Mouse (Mus musculus) myocyte (in vitro differentiated cells): ENCODE results near the gene Zbtb20. TPM values are rescaled to one million over a fixed set of nuclear protein-coding genes. Genes with fewer than 3 reads are reported as not detected.

Experiments
- H3K27me3 ChIP-seq: one replicate; pipeline ENCODE4 v1.6.1; 2011; ENCODE audit not compliant: control insufficient read depth, insufficient read depth, insufficient read length
- H3K36me3 ChIP-seq: one replicate; pipeline ENCODE4 v1.6.1; 2011; ENCODE audit not compliant: control insufficient read depth, insufficient read depth
- H3K4me2 ChIP-seq: one replicate; pipeline ENCODE4 v1.6.1; 2011; ENCODE audit warnings: low read depth, control low read depth
- H3K4me3 ChIP-seq: one replicate; pipeline ENCODE4 v1.5.1; 2011; ENCODE audit warnings: mild to moderate bottlenecking, control low read depth, moderate library complexity
- H3K79me2 ChIP-seq: one replicate; pipeline ENCODE4 v1.6.1; 2011; ENCODE audit not compliant: control insufficient read depth, insufficient read depth
- H3ac ChIP-seq: one replicate; pipeline ENCODE4 v1.6.1; 2011; ENCODE audit not compliant: control insufficient read depth, insufficient read length
- CEBPB ChIP-seq: IDR thresholded peaks from 2 replicates; pipeline ENCODE4 v1.6.1; 2011; ENCODE audit warnings: mild to moderate bottlenecking, moderate library complexity; ENCODE audit not compliant: poor library complexity, insufficient read depth, severe bottlenecking
- E2F4 ChIP-seq: IDR thresholded peaks from one replicate; pipeline ENCODE4 v1.6.1; 2011; ENCODE audit warnings: mild to moderate bottlenecking, control low read depth, moderate library complexity; ENCODE audit not compliant: insufficient read depth
- MAX ChIP-seq: IDR thresholded peaks from one replicate; pipeline ENCODE4 v1.6.1; 2011; ENCODE audit warnings: low read depth, mild to moderate bottlenecking, control low read depth
- MYOD1 ChIP-seq, 3 experiments: IDR thresholded peaks; one replicate each; pipeline ENCODE4 v1.6.1; 2011; ENCODE audit warnings: control low read depth in 2 of 3, low read depth in 2 of 3, mild to moderate bottlenecking in 2 of 3, moderate library complexity in 1 of 3; ENCODE audit not compliant: insufficient read length in 2 of 3, control insufficient read depth in 1 of 3
- MYOG ChIP-seq, 3 experiments: IDR thresholded peaks; one replicate each; pipeline ENCODE4 v1.6.1; 2011; ENCODE audit warnings: control low read depth in 2 of 3, low read depth in 2 of 3, mild to moderate bottlenecking in 2 of 3; ENCODE audit not compliant: insufficient read length in 2 of 3, control insufficient read depth in 1 of 3, insufficient read depth in 1 of 3
- POLR2A ChIP-seq: IDR thresholded peaks from one replicate; pipeline ENCODE4 v1.6.1; 2011; ENCODE audit warnings: low read depth, mild to moderate bottlenecking, control low read depth, moderate library complexity; ENCODE audit not compliant: insufficient read length
- POLR2AphosphoS2 ChIP-seq: IDR thresholded peaks from one replicate; pipeline ENCODE4 v1.6.1; 2011; ENCODE audit warnings: low read depth, control low read depth; ENCODE audit not compliant: insufficient read length
- REST ChIP-seq: IDR thresholded peaks from one replicate; pipeline ENCODE4 v1.6.1; 2011; ENCODE audit warnings: mild to moderate bottlenecking, control low read depth, moderate library complexity; ENCODE audit not compliant: insufficient read depth, insufficient read length
- SRF ChIP-seq: IDR thresholded peaks from one replicate; pipeline ENCODE4 v1.6.1; 2011; ENCODE audit warnings: low read depth; ENCODE audit not compliant: control insufficient read depth, insufficient read length
- TCF12 ChIP-seq: IDR thresholded peaks from one replicate; pipeline ENCODE4 v1.6.1; 2011; ENCODE audit warnings: mild to moderate bottlenecking, control low read depth; ENCODE audit not compliant: poor library complexity, insufficient read depth, severe bottlenecking
- TCF3 ChIP-seq: IDR thresholded peaks from one replicate; pipeline ENCODE4 v1.6.1; 2011; ENCODE audit warnings: low read depth, control low read depth; ENCODE audit not compliant: insufficient read length
- USF1 ChIP-seq: IDR thresholded peaks from one replicate; pipeline ENCODE4 v1.6.1; 2011; ENCODE audit warnings: low read depth, mild to moderate bottlenecking, control low read depth, moderate library complexity
- polyA plus RNA-seq: library from polyadenylated mRNA; unstranded; fragments of >200 nt; fragmentation: generic; extraction: Trizol; gene quantifications from one replicate; pipeline ENCODE4 v1.2.1, GENCODE M21; 2012; ENCODE audit warnings: missing spikeins

Gene Zbtb20
- polyA plus RNA-seq, 1 experiment = 5.0 TPM

- Histone ChIP-seq H3K4me3 (no peak overlapping the region), H3K27me3 (no peaks in the 10 kb centered on the region)
These were observed 608.7 kb downstream of the Zbtb20 start for GRCm38 (mm10) chr16:43484400-43484799.

GRCm38 (mm10) chr16:43489362-43489761 lies 613.7 kb downstream of the Zbtb20 start:
- no peak overlapping the region for H3ac ChIP-seq
- no peaks in the 10 kb centered on the region for H3K27me3 ChIP-seq
- H3K79me2 ChIP-seq = no peaks in the 10 kb centered on the region
- H3K4me2 ChIP-seq = no peak overlapping the region
- TF ChIP-seq TCF12 = no peak
- no peak for TF ChIP-seq SRF
- TF ChIP-seq POLR2AphosphoS2 = no peak
- no peak for TF ChIP-seq TCF3
- no peak for TF ChIP-seq REST
- no peak for TF ChIP-seq POLR2A
- TF ChIP-seq USF1 = no peak
- TF ChIP-seq E2F4 = no peak
- no peak for TF ChIP-seq MAX
- TF ChIP-seq CEBPB = no peak
- TF ChIP-seq MYOD1 (IDR thresholded peaks at IDR 0.05; ENCODE audit: control insufficient read depth in 1 of 3, insufficient read length in 2 of 3, low read depth in 2 of 3) = no peak
- H3K36me3 ChIP-seq = no peaks in the 10 kb centered on the region
- H3K4me3 ChIP-seq = no peak overlapping the region

More at GRCm38 (mm10) chr16:43484400-43484799, 608.7 kb downstream of the Zbtb20 start:
- H3ac ChIP-seq = no peak overlapping the region
- H3K36me3 ChIP-seq = no peaks in the 10 kb centered on the region
- H3K4me2 ChIP-seq = peak overlapping the region; percentile 49
- no peak for TF ChIP-seq MAX
- no peak for TF ChIP-seq POLR2A
- no peak for TF ChIP-seq USF1
- no peak for TF ChIP-seq POLR2AphosphoS2
- TF ChIP-seq MYOG (IDR thresholded peaks at IDR 0.05; ENCODE audit: control insufficient read depth in 1 of 3, insufficient read depth in 1 of 3, insufficient read length in 2 of 3, low read depth in 2 of 3) = no peak
- no peak for TF ChIP-seq TCF3
- TF ChIP-seq SRF = no peak
- no peak for TF ChIP-seq MYOD1 (IDR thresholded peaks at IDR 0.05; ENCODE audit: control insufficient read depth in 1 of 3, insufficient read length in 2 of 3, low read depth in 2 of 3)
- no peak for TF ChIP-seq REST
- TF ChIP-seq TCF12 = no peak
- no peak for TF ChIP-seq E2F4
- no peak for TF ChIP-seq CEBPB
- H3K79me2 ChIP-seq = no peaks in the 10 kb centered on the region

- Histone ChIP-seq H3K36me3 (no peaks in the 10 kb centered on the region), H3K79me2 (no peaks in the 10 kb centered on the region), H3ac (no peak overlapping the region), H3K27me3 (no peaks in the 10 kb centered on the region), H3K4me3 (no peak overlapping the region), H3K4me2 (no peak overlapping the region)
- TF ChIP-seq USF1 (no peak), E2F4 (no peak), SRF (no peak), POLR2A (no peak), MYOG (IDR thresholded peaks at IDR 0.05; ENCODE audit: control insufficient read depth in 1 of 3, insufficient read depth in 1 of 3, insufficient read length in 2 of 3, low read depth in 2 of 3) (no peak)
These were observed 614.3 kb downstream of the Zbtb20 start for GRCm38 (mm10) chr16:43489984-43490383.

GRCm38 (mm10) chr16:43492863-43493262 lies 617.2 kb downstream of the Zbtb20 start:
- H3ac ChIP-seq = no peak overlapping the region
- H3K4me2 ChIP-seq = no peak overlapping the region
- no peak overlapping the region for H3K4me3 ChIP-seq
- H3K36me3 ChIP-seq = no peaks in the 10 kb centered on the region
- no peak for TF ChIP-seq USF1
- no peak for TF ChIP-seq POLR2AphosphoS2
- TF ChIP-seq E2F4 = no peak
- TF ChIP-seq REST = no peak
- no peak for TF ChIP-seq TCF12
- no peaks in the 10 kb centered on the region for H3K79me2 ChIP-seq
- no peaks in the 10 kb centered on the region for H3K27me3 ChIP-seq

- Histone ChIP-seq H3K4me2 (no peak overlapping the region), H3K27me3 (no peaks in the 10 kb centered on the region), H3K4me3 (no peak overlapping the region), H3K36me3 (no peaks in the 10 kb centered on the region), H3K79me2 (no peaks in the 10 kb centered on the region), H3ac (no peak overlapping the region)
- TF ChIP-seq SRF = no peak
- no peak for TF ChIP-seq MYOG (IDR thresholded peaks at IDR 0.05; ENCODE audit: control insufficient read depth in 1 of 3, insufficient read depth in 1 of 3, insufficient read length in 2 of 3, low read depth in 2 of 3)
- no peak for TF ChIP-seq CEBPB
- TF ChIP-seq POLR2AphosphoS2 = no peak
- no peak for TF ChIP-seq MAX
- no peak for TF ChIP-seq USF1
- TF ChIP-seq POLR2A = no peak
- TF ChIP-seq TCF3 = no peak
- no peak for TF ChIP-seq REST
- TF ChIP-seq E2F4 = no peak
- TF ChIP-seq TCF12 = no peak
- TF ChIP-seq MYOD1 (IDR thresholded peaks at IDR 0.05; ENCODE audit: control insufficient read depth in 1 of 3, insufficient read length in 2 of 3, low read depth in 2 of 3) = no peak
These were observed 618.1 kb downstream of the Zbtb20 start for GRCm38 (mm10) chr16:43493596-43494385.
